Mouse (Mus musculus) R1 (cell line): Measurements from ENCODE around the gene Pdxp.

Source experiments
- DNase-seq: peaks from one replicate; pipeline ENCODE4 v3.0.0-alpha.2; 2018; ENCODE audit warnings: low read depth, low spot score

Pdxp gene

DNA sequence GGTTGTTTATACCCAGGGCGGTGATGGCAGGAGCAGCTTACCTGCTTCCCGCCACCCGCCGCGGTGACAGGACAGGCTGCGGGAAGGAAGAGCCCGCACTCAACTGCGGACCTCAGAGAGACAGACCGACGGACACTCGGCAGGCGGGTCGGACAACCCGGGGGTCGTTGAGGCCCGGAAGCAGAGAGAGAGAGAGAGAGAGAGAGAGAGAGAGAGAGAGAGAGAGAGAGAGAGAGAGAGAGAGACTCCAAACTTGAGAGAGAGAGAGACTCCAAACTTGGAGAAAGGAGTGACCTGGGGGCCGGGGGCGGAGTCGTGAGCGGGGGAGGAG, 14.3 kb upstream of the Pdxp start, which contains the start of gene Gm49510:
Gene Gm49510, plus strand, starts transcription at position 259 of the 331 bp plus-strand sequence.
- DNase-seq = no peak

DNA sequence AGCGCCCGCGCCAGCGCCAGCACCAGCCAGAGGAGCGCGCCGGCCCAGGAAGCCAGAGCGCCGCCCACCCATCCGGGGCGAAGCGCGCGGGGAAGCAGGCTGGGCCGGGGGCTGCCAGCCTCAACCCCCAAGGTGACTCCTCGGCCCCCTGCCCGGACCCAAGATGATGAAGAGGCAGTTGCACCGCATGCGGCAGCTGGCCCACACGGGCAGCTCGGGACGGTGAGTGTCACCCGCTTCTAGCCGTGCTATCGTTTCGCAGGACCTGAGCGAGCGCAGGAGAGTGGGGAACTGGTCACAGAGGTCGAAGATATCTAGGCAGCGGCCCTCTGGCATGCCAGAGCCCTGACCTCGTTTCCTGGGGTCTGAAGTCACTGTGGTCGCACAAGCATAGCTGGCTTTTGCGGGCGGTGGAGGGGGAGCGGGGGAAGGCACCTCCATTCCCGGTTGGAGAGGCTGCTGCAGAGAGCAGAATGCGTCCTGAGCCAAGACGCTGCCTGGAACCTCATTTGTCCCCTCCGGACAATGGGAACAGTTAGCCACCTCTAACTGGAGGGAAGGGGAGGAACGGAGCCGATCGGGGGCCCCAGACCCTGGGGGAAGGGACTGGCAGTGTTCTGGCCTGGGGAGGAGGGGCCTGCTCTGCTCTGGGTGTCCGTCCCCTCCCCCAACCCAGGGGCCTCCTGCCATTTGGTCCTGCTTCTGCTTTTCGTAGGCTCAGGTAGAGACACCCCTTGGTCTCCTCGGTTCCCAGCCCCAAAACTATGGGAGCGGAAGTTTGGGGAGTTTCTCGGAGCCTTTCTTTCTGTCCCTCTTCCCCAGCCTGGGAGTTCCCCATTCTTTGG, 13.8 kb upstream of the Pdxp start, which contains the start of gene Sh3bp1:
Gene Sh3bp1, plus strand, starts transcription at position 29 of the 845 bp plus-strand sequence.
- DNase-seq = peak; percentile 74

DNA sequence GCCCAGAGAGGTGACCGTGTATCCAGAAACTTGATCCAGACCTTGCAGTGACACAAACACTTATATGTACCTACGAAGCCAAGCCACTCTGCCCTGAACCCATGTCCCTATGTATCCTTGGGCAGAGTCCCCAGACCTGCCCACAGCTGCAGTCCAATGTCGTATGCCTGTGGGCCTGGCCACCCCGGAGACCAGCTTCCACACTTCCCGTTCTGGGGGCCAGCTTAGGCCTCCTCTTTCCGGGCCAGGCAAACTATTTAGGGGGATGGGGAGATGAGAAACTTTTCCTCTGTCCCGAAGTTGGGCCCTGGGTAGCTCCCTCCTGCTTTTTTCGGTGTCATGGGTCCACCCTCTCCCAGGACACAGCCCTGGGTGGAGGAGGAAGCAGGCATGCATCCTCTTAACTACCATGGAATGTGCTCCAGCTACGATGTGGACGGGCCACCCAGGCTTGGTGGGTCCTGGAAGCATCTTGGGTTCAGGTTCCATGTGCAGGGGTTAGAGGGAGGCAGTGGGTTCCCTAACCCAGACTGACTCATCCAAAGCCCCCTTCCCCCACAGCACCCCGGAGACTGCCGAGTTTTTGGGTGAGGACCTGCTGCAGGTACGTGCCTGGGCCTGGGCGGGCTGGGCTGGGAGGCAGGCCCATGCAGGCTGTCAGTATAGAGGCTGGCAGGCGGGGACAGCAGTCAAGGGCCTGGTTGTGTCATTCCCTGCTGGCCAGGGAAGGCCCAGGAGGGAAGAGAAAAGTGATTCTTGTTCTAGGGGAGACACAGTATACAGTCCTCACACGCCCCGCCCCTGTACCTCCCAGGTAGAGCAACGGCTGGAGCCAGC, 12.9 kb upstream of the Pdxp start:
- no peak for DNase-seq

DNA sequence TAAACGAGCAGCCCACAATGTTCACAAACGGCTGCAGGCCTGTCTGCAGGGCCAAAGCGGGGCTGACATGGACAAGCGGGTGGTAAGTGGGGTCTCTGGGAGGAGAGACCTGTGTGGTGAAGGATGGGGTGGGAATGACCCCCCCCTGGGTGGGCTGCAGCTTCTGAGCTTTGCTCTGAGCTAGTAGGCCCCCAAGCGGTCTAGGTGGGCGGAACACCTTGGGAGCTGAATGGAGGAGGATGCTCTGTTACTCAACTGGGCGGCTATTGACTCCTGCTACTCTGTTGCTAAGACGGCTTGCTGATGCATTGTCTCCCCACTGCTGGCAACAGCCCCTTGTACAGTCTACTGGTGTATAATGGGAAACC, 12.3 kb upstream of the Pdxp start:
- DNase-seq = peak; percentile 50

DNA sequence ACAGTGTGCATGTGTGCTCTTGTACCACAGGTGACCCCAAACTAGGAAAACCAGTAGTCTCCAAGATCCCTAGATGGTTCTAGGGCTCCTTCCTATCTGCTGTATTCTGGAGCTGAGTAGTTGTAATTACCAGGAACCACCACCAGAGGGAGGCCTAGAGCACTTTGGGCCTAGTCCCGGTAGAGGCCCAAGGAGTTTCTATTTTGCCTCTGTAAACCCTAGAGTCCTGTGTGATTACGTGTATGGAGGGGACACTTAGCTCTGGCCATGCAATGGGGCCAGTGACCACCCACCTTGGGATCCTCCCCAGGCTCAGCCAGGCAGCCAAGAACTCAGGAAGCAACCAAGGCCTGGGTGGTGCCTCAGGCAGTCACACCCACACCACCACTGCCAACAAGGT, 10.5 kb upstream of the Pdxp start:
- peak; percentile 84 for DNase-seq

DNA sequence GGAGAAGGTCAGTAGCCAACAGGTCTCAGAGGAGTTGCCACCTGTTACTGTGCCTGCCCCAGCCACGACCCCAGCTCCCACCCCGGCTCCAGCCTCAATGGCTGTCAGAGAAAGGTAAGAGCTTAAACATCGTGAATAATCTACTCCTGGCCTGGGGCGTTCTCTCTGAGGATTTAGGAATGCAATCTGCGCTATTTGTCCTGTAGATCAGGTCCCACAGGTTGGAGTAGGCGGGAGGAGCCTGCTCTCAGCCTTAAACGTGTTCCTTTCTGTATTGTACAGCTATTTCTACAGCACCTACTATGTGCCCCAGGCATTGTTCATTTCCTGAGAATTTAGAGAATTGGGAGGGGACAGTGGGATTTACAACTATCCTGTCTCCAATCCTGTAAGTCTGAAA, 5.3 kb upstream of the Pdxp start:
- DNase-seq = peak; percentile 57

DNA sequence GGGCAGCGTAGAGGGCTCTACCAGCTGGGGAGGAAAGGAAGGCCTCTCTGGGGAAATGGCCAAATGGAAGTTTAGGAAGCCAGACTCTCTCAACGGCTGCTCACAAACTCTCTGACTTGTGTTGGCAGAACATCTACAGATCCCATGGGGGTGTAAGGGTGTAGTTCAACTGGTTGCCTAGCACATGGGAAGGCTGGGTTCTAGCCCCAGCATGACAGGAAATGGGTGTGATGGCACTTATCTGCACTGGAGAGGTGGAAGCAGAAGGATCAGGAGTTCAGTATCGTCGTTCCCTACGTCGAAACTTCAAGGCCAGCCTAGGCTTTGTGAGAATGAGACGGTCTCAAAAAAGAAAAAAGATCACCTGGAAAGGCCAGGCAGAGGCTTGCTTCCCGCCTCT, 4.7 kb upstream of the Pdxp start:
- DNase-seq = peak; percentile 49

DNA sequence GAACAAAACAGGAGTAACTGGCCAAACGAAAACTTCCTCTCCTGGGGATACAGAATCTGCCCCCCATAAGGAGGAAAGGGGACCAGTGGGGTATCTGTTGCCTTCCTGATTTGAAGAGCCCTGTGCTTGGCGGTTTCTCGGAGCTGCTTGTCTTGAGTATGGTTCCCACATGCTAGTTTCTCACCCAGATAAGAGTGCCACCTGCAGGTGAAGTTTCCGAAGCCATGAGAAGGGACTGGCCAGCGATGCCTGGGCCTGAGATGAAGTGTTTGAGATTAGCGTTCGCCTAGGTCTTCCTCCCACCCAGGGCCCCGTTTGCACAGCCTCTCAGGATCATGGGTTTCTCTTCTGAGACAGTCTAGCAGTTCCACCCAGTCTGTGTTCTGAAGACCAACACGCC, 1.7 kb upstream of the Pdxp start:
- DNase-seq = peak; percentile 61

DNA sequence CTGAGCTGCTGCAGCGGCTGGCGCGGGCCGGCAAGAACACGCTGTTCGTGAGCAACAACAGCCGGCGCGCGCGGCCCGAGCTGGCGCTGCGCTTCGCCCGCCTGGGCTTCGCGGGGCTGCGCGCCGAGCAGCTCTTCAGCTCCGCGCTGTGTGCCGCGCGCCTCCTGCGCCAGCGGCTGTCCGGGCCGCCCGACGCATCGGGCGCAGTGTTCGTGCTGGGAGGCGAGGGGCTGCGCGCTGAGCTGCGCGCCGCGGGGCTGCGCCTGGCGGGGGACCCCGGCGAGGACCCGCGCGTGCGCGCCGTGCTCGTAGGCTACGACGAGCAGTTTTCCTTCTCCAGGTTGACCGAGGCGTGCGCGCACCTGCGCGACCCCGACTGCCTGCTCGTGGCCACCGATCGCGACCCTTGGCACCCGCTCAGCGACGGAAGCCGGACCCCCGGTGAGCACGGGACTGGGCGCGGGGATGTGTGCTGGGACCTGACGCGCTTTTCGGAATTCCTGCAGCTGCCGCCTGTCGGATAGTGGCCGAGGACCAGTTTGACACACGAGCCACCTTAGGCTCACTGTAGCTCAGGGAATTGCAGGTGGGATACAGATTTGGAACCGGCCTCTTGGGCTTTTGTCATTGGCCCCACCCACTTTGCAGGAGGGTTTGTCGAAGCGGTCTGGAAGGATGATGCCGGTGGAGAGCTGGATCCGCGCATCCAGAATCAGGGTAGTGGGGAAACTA, 538 bp downstream of the Pdxp start:
- peak; percentile 79 for DNase-seq

DNA sequence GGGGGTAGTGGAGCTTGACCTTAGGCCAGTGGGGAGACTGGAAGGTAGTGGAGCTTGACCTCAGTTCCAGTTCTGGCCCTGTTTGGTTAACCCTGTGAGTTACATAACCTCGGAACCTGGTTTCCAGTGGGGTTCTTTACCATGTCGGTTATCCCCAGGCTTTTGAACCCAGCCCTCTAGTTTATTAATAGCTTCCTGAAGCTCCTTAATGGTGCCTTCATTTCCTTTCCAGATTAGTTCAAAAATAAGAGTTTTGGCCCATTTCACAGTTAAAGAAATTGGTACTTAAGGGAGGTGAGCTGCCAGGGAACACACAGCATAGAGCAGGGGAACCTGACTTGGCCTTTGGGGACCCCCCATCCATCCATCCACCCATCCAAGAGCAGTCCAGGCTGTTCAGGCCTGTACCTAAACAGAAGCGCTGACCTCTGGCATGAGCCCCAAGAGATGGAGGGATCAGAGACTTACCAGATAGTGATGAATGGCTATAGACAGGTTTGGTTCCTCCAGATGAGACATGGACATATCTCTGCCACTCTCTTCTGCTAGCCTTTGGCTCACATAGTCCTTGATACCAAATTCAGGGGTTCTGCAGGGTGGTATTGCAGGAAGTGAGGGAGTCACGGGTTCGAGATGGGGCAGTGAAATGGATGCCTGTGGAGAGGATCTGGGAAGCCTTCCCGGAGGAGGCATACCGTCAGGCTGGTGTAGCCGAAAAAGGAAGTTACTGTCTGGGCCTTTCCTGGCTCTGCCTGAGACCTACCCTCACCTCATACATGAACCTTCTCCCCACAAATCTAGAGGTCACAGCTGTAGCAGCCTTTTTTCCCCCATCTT, 1.3 kb downstream of the Pdxp start:
- DNase-seq = no peak

DNA sequence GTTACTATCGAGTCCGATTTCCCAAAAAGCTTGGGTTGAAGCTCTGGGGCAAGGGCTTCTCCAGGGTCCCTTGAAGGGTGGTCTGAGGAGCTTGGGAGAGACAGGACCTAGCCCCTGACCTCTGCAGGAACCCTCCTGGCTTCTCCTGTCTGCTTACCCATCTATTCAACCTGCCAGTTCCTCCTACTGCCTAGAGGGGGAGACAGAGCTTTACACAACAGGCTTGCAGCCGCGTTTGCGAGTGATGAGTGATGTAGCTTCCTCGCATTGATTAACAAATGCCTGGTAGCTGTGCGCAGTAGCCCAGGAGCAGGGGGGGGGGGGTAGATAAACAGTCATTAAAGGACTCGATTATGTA, 1.9 kb downstream of the Pdxp start:
- DNase-seq = peak; percentile 91

DNA sequence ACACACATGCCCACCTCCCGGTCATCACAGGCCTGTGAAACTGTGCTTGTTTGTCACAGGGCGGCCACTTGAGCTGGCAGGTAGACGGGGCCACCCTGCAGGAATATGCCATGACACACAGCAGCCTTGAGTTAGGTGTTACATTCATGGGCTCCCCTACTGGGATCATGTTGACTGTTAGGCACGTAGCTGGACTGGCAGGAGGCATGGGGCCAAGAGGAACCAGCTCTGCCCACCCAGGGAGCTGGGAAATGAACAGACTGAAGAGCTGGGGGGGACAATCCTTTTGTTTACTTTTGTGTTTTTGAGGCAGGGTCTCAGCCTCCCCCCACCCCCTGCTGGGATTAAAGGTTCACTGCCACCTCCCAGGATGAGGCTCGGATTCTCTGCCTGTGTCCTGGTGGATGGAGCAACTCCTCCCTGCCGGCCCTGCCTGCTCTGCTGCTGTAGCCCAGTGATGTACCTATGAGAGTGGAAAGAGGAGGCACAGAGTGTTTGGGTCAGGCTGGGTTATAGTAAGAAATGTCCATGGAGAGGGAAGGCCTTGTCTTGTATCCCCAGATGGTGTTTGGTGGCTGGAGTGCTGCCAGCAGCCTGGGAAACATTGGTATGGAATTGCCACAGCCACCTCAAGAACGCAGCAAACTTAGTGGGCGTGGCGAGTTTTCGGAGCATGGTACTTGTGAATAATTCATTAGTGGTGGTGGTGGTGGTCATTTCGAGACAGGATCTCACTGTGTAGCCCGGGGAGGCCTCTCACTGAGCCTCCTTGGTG, 2.5 kb downstream of the Pdxp start:
- DNase-seq = no peak

DNA sequence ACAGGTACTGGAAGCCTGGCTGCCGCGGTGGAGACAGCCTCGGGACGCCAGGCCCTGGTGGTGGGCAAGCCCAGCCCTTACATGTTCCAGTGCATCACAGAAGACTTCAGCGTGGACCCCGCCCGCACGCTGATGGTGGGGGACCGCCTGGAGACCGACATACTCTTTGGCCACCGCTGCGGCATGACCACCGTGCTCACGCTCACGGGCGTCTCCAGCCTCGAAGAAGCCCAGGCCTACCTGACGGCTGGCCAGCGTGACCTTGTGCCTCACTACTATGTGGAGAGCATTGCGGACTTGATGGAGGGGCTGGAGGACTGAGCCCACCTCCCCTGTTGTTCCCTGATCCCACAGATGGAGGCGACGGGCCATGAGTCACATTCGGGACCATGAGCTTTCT, 4.4 kb downstream of the Pdxp start:
- no peak for DNase-seq

DNA sequence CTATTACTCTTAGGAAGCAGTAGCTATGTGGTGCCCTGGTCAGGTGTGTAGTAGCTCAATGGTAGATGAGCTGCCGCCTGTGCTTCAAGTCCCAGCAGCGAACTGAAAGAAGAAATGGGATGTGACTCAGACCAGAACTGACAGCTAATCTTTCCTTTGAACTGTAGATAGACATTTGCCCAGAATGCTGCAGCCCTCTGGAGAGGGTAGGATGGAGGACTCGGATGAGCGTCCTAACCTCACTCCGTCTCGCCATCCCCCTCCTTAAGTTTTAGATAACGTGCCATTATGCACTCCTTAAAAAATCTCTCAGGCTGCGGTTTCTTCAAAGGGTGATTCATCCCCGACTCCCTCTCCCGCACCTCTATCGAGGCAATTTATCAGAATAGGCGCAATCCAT, 6.2 kb downstream of the Pdxp start:
- no peak for DNase-seq

DNA sequence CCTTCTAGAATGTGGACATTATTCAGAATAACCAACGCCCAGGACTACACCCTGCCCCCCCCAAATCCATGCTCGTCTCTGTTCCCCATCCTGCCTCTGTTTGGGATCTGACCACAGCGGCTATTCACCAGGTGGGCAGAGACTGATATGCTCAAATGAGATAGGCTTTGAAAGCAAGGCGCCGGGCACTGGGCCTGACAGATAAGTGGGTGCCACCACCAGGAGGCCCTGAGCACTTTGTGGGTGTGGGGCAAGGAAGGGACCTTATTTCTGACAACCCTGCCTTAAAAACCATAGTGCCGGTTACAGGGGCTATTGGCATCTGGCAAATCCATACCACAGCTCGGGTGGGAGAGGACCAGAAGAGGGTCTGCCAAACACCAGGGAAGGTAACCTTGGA, 9.0 kb downstream of the Pdxp start:
- no peak for DNase-seq

DNA sequence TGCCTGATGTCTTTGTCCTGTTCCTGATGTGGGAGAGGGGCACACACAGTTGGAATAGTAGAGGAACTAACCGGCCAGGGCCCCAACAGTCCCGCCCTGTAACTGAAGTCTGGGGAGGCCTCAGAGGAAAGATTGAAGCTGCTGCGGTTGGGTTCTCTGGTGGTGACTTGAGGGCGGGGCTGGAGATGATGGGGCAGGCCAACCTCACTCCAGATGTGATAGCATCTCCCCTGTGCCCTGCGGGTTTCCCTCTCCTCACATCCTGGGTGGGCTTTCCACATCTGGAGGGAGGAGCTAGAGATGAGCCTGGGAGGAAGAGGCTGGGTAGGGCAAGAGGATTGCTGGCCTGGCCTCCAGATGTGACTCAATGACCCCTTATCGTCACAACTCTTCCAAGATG, 9.9 kb downstream of the Pdxp start:
- no peak for DNase-seq

DNA sequence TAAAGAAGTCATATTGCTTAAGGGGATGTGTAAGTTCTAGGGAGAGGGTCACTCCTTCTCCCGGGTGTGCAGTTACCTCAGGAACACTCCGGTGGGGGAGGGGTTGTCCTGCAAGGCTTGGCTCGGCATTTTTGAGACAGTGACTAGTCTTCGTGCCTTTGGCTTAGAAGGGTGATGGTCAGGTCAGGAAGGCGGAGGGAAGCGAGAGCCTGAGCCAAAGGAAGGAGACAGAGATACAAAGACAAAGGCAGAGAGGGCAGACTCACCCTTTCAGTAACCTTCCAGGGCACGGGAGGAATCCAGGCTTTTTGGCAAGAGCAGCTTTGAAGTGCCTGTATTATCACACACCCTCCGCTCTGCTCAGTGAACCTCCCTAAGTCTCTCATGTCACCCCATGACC, 11.4 kb downstream of the Pdxp start:
- DNase-seq = peak; percentile 26

DNA sequence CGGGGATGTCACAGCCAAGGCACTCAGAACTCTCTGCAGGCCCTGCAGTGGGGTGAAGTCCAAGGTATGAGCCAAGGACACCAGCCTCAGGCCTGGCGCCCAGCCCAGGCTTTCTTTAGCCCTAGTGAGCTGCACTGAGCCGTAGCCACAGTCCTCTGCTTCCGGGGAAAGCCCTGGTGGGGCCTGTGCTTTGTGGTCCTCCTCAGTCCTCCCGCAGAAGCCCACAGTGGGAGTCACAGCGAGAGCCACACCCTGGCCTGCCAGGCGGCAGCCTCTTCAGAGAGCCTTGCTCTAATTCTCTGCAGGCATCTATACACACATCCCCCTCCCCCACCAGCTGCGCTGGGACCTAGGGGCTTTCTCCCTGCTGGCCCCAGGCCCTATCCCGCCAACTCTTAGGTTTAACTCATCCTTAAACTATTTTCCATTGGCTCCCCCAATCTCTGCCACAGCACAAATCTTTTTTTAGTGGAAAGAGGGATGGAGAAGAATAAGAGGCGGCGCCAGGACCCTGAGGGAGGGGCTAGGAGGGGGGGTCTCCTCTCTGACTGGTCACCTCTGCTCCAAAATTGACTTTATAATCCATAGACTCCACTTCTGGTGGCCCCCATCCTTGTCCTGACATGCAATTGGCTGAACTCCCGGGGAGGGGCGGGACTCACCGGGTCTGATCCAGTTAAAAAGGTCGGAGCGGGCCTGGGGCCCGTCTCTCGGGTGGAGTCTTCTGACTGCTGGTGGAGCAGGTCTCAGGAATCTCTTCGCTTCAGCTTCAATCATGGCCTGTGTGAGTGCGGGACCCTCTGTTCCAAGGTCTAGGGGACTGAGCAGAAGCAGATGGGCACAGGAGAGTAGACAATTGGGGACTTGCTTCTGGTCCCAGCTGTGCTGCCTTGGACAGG, 12.6 kb downstream of the Pdxp start, which contains the start of gene Lgals1:
Gene Lgals1, plus strand, starts transcription at position 705 of the 899 bp plus-strand sequence.
- peak; percentile 88 for DNase-seq

DNA sequence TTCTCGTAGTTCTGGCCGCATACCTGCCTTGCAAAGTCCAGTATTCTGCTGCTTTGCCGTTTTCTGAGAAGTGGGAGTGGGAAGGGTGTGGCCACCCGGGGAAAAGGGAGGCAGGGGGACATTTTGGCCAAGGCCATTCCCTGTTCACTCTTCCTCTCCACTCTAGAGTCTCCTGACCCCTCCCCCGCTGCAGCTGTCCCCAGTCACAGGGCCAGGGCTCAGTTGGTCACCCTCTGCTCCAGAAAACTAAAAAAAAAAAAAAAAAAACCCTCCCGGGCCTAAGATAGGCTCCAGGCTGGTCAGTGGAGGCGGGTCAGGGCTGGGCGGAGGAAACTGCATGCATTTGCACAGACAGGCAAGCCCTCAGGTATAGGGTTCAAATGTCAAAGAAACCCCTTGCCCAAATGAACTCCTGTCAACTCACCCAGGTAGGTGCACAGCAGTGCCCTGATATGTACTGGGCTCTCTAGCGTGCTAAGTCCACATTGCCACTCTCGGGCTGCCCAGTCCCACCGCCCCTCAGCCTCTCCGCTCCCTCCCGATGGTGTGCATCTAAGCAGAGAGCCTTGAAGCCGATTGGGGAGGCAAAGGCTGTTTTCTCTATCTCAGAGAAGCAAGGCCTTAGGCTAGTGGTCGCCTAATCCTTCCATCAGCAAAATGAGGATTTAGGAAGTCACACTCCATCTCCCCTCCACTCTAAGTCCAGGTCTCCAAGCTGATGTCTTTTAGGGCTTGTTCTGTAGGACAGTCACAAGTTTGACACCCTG, 13.5 kb downstream of the Pdxp start:
- no peak for DNase-seq
